Mouse (Mus musculus): ENCODE measurements at regions not wholly inside any gene's neighbourhood (a gene's known extent, or its start where the extent isn't known, plus 50 kb on each side); places are given as distances from the start of the nearest gene placed in this dataset.

DNA sequence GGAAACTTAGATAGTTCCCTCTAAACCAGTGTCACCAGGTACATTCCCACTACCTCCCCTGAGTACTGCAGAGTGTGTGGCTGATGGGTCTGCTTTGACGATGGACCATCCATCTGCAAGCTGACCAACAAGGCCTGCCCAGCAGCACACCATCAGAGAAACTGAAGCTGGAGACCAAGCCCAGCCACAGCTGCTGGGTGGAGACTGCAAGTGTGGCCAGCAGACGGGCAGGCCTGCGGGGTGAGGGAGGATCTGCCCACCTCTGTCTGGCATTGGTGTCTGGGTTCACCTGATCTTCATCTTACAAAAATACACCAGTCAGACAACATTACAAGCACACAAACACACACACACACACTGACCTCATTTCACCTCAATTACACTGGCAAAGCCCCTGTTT is 60.6 kb upstream of the Insig1 start:
- TF ChIP-seq ZC3H11A (IDR thresholded peaks at IDR 0.05; ENCODE audit: borderline replicate concordance, low read depth, low read length) (no peak), MAFK (IDR thresholded peaks at IDR 0.05; ENCODE audit: insufficient read depth, low read depth, low read length) (no peak), ZNF384 (IDR thresholded peaks at IDR 0.05; ENCODE audit: low read depth, low read length) (no peak), CHD2 (IDR thresholded peaks at IDR 0.05; ENCODE audit: low read depth, low read length) (no peak), HCFC1 (IDR thresholded peaks at IDR 0.05; ENCODE audit: borderline replicate concordance, insufficient read depth, low read length) (no peak)

Data from ES-E14 (cell line).